Mouse (Mus musculus) frontal cortex, postnatal 14 days (tissue): ENCODE results near the gene Adcyap1r1.

Source experiments
- DNase-seq, 2 experiments: peaks; one replicate each; pipeline ENCODE4 v3.0.0; 2022; ENCODE audit warnings: low spot score in 2 of 2

Gene Adcyap1r1

GRCm38 (mm10) chr6:55448976-55449678, 2.7 kb upstream of the Adcyap1r1 start:
- DNase-seq = no peak

- no peak for DNase-seq
Observed at GRCm38 (mm10) chr6:55452381-55452780, 603 bp downstream of the Adcyap1r1 start.

- no peak for DNase-seq
Observed at GRCm38 (mm10) chr6:55453548-55453947, 1.8 kb downstream of the Adcyap1r1 start.

- no peak for DNase-seq
Observed at GRCm38 (mm10) chr6:55455641-55456040, 3.9 kb downstream of the Adcyap1r1 start.

- no peak for DNase-seq
Observed at GRCm38 (mm10) chr6:55457727-55458126, 5.9 kb downstream of the Adcyap1r1 start.

- DNase-seq = no peak
Observed at GRCm38 (mm10) chr6:55458156-55458555, 6.4 kb downstream of the Adcyap1r1 start.

- DNase-seq = no peak
Observed at GRCm38 (mm10) chr6:55459545-55460397, 8.0 kb downstream of the Adcyap1r1 start.

GRCm38 (mm10) chr6:55461141-55461540, 9.4 kb downstream of the Adcyap1r1 start:
- no peak for DNase-seq

GRCm38 (mm10) chr6:55461678-55462077, 9.9 kb downstream of the Adcyap1r1 start:
- DNase-seq = no peak

GRCm38 (mm10) chr6:55462394-55462793, 10.6 kb downstream of the Adcyap1r1 start:
- no peak for DNase-seq

GRCm38 (mm10) chr6:55463966-55464365, 12.2 kb downstream of the Adcyap1r1 start:
- no peak for DNase-seq

GRCm38 (mm10) chr6:55465311-55465710, 13.5 kb downstream of the Adcyap1r1 start:
- no peak for DNase-seq

GRCm38 (mm10) chr6:55466301-55466761, 14.6 kb downstream of the Adcyap1r1 start:
- no peak for DNase-seq

- DNase-seq = no peak
Observed at GRCm38 (mm10) chr6:55470691-55471090, 18.9 kb downstream of the Adcyap1r1 start.

- DNase-seq = no peak
Observed at GRCm38 (mm10) chr6:55472381-55472780, 20.6 kb downstream of the Adcyap1r1 start.

- DNase-seq = no peak
Observed at GRCm38 (mm10) chr6:55480988-55481387, 29.2 kb downstream of the Adcyap1r1 start.

- DNase-seq = no peak
Observed at GRCm38 (mm10) chr6:55482471-55482870, 30.7 kb downstream of the Adcyap1r1 start.

GRCm38 (mm10) chr6:55483360-55483759, 31.6 kb downstream of the Adcyap1r1 start:
- DNase-seq = no peak

- DNase-seq = peak in 1 of 2 experiments; percentile 34
Observed at GRCm38 (mm10) chr6:55484224-55484623, 32.4 kb downstream of the Adcyap1r1 start.

- no peak for DNase-seq
Observed at GRCm38 (mm10) chr6:55485216-55485615, 33.4 kb downstream of the Adcyap1r1 start.

GRCm38 (mm10) chr6:55487726-55488125, 35.9 kb downstream of the Adcyap1r1 start:
- DNase-seq = no peak

- no peak for DNase-seq
Observed at GRCm38 (mm10) chr6:55496201-55496600, 44.4 kb downstream of the Adcyap1r1 start.

GRCm38 (mm10) chr6:55498753-55499152, 47.0 kb downstream of the Adcyap1r1 start:
- DNase-seq = no peak
